Mouse (Mus musculus) kidney, adult 2 months (tissue): ENCODE results near the gene Igflr1.

Source experiments
- CTCF ChIP-seq: fragments of 200-500 bp; conservative IDR thresholded peaks from 2 replicates; pipeline ENCODE4 v1.5.1; 2011; ENCODE audit warnings: low read depth, mild to moderate bottlenecking, control low read depth, low read length, moderate library complexity, mixed read lengths; ENCODE audit not compliant: insufficient read depth, insufficient read length
- POLR2A ChIP-seq: fragments of 200-500 bp; IDR thresholded peaks from one replicate; pipeline ENCODE4 v1.6.1; 2011; ENCODE audit warnings: low read depth, low read length, control low read depth

GRCm38 (mm10) chr7:30610043-30610442 lies 44.8 kb downstream of the Igflr1 start:
- no peak for TF ChIP-seq POLR2A
- no peak for TF ChIP-seq CTCF
